Mouse (Mus musculus) testis, adult 2 months (tissue): ENCODE measurements around the gene Uvrag. TPM values are rescaled to one million over a fixed set of nuclear protein-coding genes. Genes with fewer than 3 reads are reported as not detected.

Source experiments
- H3K27ac ChIP-seq: fragments of 200-500 bp; 2 replicates; pipeline ENCODE4 v1.5.1; 2012; ENCODE audit warnings: low read depth, low read length; ENCODE audit not compliant: control insufficient read depth, insufficient read depth
- H3K27me3 ChIP-seq: fragments of 200-500 bp; 2 replicates; pipeline ENCODE4 v1.6.1; 2012; ENCODE audit warnings: mild to moderate bottlenecking, low read length, moderate library complexity; ENCODE audit not compliant: control insufficient read depth, insufficient read depth
- H3K36me3 ChIP-seq: fragments of 200-500 bp; 2 replicates; pipeline ENCODE4 v1.6.1; 2012; ENCODE audit warnings: mild to moderate bottlenecking, low read length; ENCODE audit not compliant: control insufficient read depth, insufficient read depth
- H3K4me1 ChIP-seq: fragments of 200-500 bp; 2 replicates; pipeline ENCODE4 v1.6.1; 2012; ENCODE audit warnings: low read length; ENCODE audit not compliant: control insufficient read depth, insufficient read depth
- H3K4me3 ChIP-seq: fragments of 200-500 bp; 2 replicates; pipeline ENCODE4 v1.5.1; 2012; ENCODE audit warnings: low read depth, mild to moderate bottlenecking, low read length, moderate library complexity, mixed read lengths; ENCODE audit not compliant: control insufficient read depth
- CTCF ChIP-seq: fragments of 200-500 bp; IDR thresholded peaks from 2 replicates; pipeline ENCODE4 v1.5.1; 2012; ENCODE audit warnings: low read depth, mild to moderate bottlenecking, inconsistent platforms, low read length, moderate library complexity; ENCODE audit not compliant: control insufficient read depth, insufficient read depth, insufficient replicate concordance
- POLR2A ChIP-seq: fragments of 200-500 bp; IDR thresholded peaks from 2 replicates; pipeline ENCODE4 v1.6.1; 2012; ENCODE audit warnings: low read depth, mild to moderate bottlenecking, inconsistent platforms, low read length, moderate library complexity; ENCODE audit not compliant: control insufficient read depth
- polyA plus RNA-seq: library from polyadenylated mRNA; depleted of rRNA; stranded (reverse); fragments of >200 nt; gene quantifications from 2 replicates; pipeline ENCODE4 v1.2.3, GENCODE M21; 2012

The Uvrag gene
- polyA plus RNA-seq, 1 experiment = 2.6 TPM

DNA sequence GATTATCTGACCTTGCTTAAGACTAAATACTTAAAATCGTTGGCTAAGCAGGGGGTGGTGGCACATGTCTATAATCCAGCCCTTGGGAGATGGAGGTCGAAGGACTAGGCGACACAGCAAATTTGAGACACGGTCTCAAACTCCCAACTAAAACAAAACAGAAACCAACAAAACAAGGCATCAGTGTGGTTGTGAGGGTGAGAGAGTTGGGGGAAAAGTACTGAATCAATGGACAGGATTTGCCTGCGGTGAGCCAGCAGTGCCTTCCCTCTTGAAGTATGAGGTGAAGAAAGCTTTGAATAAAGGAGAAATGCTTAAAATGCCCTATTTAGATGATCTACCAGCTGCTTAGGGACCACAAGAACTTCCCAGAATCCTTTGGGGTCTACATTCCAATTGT is 247.8 kb downstream of the Uvrag start:
- H3K27me3 ChIP-seq = no peaks in the 10 kb centered on the region
- H3K27ac ChIP-seq = no peak overlapping the region
- H3K4me3 ChIP-seq = no peak overlapping the region
- no peaks in the 10 kb centered on the region for H3K36me3 ChIP-seq
- no peak for TF ChIP-seq POLR2A
- no peak for TF ChIP-seq CTCF
- no peaks in the 10 kb centered on the region for H3K4me1 ChIP-seq

DNA sequence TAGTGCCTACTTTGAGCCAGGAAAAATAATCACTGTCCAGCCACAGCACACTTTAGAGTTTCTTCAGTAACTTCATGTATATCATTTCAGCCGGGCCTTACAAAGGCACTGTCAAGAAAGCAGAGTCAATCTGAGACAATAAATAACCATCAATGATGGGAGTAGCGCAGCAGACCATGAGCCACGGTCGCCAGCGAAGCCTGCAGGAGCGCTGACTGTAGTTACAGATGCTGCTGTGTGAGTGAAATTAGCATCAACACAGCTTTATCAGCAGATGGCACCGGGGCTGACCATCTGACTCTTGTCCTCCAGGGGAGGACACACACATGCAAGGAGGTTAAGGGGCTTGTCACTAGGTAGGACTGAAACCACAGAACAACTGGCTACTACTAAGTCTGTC is 251.7 kb downstream of the Uvrag start:
- no peak overlapping the region for H3K4me3 ChIP-seq
- no peaks in the 10 kb centered on the region for H3K36me3 ChIP-seq
- H3K27me3 ChIP-seq = no peaks in the 10 kb centered on the region
- no peak overlapping the region for H3K27ac ChIP-seq
- TF ChIP-seq CTCF (no peak), POLR2A (no peak)
- no peaks in the 10 kb centered on the region for H3K4me1 ChIP-seq

DNA sequence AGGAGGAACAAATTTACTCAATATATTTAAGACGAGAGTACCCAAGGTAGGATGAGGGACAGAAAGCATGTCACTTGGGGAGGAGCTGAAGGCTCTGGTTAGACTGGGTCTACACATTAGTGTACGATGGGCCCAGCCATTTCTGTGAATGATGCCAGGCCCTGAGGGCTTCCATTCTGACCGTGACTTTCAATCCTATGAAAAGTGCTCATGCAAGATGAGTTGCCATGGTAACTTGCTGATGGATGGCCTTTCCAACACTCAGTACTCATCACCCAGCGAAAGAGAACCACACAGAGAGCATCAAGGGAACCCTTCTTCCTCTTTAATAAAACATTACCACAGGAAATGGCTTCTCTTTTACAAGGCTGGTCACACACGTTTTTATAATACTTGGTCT is 252.1 kb downstream of the Uvrag start:
- Histone ChIP-seq H3K4me3 (no peak overlapping the region), H3K36me3 (no peaks in the 10 kb centered on the region), H3K27ac (no peak overlapping the region), H3K4me1 (no peaks in the 10 kb centered on the region), H3K27me3 (no peaks in the 10 kb centered on the region)
- TF ChIP-seq CTCF = no peak
- TF ChIP-seq POLR2A = no peak

DNA sequence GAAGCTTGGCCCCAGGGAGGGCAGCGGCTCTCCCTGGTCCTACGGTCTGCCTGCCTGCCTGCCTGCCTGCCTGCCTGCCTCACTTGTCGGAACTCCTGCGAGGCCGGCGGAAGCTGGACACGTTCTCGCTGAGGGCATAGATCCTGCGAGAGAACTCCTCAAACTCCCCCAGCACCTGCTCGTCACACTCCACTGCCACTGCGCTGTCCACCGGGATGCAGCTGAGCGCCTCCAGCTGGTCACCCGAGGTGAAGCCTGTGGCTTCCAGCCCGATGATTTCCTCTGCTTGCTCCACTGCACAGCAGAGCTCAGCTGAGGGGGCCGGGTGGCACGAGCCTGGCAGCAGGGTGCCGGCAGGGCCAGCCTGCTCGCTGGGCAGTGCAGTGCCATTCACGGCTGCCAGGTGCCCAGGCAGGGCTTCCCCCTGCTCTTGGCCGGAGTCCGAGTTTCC is 253.1 kb downstream of the Uvrag start:
- Histone ChIP-seq H3K4me3 (no peak overlapping the region), H3K27me3 (no peaks in the 10 kb centered on the region), H3K4me1 (no peaks in the 10 kb centered on the region), H3K36me3 (no peaks in the 10 kb centered on the region), H3K27ac (no peak overlapping the region)
- TF ChIP-seq CTCF (no peak), POLR2A (no peak)

DNA sequence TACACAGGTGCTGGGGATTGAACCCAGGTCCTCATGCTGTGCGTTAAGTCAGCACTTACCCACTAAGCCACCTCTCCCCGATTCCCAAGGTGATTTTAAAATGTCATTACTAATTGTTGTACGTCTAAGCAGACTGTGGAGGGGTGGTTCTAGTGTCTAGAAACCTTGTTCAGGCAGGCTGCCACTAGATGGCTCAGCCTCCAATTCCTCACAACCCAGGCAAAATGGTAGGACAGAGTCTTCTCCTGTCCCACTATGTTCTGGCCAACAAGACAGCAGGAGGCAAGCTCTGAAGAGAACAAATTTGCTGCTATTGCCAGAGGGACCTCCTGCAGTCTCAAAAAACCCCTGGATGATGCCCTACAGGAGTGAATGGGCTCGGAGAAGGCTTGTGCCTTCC is 259.1 kb downstream of the Uvrag start:
- no peaks in the 10 kb centered on the region for H3K36me3 ChIP-seq
- no peak overlapping the region for H3K4me3 ChIP-seq
- no peaks in the 10 kb centered on the region for H3K4me1 ChIP-seq
- no peaks in the 10 kb centered on the region for H3K27me3 ChIP-seq
- H3K27ac ChIP-seq = no peak overlapping the region
- TF ChIP-seq CTCF (no peak), POLR2A (no peak)

DNA sequence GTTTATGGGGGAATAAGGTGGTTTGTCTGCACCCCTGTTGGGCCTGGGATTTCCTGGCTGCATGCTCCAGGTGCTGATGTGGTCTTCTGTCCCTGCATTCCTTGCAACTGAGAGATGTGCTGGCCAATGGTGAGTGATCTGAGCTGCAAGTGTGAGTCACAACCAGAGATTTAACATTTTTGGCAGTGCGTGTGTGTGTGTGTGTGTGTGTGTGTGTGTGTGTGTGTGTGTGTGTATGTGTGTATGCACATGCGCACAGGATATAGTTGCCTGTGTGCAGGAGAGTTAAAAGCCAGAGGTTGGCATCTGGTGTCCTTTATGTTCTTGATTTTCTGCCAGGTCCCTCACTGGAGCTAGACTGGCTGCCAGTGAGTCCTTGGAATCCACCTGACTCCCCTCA is 261.8 kb downstream of the Uvrag start:
- Histone ChIP-seq H3K36me3 (no peaks in the 10 kb centered on the region), H3K4me3 (no peak overlapping the region), H3K27me3 (no peaks in the 10 kb centered on the region), H3K27ac (no peak overlapping the region), H3K4me1 (no peaks in the 10 kb centered on the region; the same call in 1 of the 2 replicates)
- TF ChIP-seq CTCF (no peak), POLR2A (no peak)

DNA sequence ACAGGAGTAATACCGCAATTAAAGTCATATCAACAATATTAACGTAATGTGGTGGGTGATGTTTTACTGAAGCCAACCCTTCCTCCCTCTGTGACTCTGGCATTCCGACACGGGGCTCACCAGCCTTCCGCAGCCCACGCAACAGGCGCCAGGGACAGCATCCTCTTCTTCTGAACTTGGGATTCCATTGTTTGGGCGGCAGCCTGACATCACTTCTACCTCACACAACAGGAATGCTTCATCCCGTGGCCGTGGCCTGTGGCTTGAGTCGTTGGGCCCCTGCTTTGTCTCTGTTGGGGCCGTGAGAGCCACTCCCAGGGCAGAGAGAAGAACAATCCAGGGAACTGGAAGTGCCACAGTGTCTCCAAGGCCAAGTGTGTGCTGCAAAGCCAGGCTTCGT is 264.8 kb downstream of the Uvrag start:
- H3K27me3 ChIP-seq = no peaks in the 10 kb centered on the region
- peaks cover 6% of the 10 kb centered on the region for H3K4me1 ChIP-seq
- H3K27ac ChIP-seq = no peak overlapping the region
- no peak overlapping the region for H3K4me3 ChIP-seq
- TF ChIP-seq POLR2A (no peak), CTCF (no peak)
- H3K36me3 ChIP-seq = no peaks in the 10 kb centered on the region

DNA sequence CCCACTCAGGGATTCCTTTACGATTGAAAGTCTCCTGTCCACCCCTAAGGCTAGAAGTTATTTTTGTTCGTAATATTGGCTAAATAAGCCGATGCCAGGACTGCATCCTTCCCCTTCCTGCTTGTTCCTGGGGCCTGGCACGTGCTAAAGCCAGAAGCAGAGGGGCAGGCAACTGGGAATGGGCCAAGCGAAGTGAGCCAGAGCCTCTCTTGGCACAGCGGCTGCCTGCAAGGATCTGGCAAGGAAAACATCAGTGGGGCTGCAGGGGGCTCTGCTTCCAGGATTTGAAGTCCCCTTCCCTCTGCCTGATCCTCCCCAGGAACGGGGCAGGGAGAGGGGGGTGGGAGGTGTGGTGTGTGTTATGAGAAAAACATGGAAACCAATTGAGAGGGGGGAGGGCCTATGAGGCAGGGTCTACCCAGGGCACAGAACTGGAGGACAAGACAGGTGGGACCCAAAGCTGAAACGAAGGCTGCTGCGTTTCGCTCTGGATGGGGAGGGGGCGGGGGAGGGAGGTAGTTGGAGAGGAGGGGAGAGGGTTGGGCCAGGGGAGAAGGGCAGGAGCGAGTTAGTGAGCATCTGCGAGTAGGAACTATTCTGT is 265.5 kb downstream of the Uvrag start:
- TF ChIP-seq CTCF (no peak), POLR2A (no peak)
- H3K4me3 ChIP-seq = no peak overlapping the region
- no peaks in the 10 kb centered on the region for H3K27me3 ChIP-seq
- H3K27ac ChIP-seq = no peak overlapping the region
- peaks cover 6% of the 10 kb centered on the region for H3K4me1 ChIP-seq
- H3K36me3 ChIP-seq = no peaks in the 10 kb centered on the region
